Mouse (Mus musculus) hindbrain, postnatal 0 days (tissue): ENCODE measurements around the gene Ina. TPM values are rescaled to one million over a fixed set of nuclear protein-coding genes. Genes with fewer than 3 reads are reported as not detected.

Experiments used
- ATAC-seq: fragments of 200-750 bp; cut with Nextera tagmentation; 2 replicates; pipeline ENCODE4 v1.8.0; 2017; ENCODE audit warnings: mild to moderate bottlenecking, moderate TSS enrichment, moderate library complexity
- DNase-seq: peaks from one replicate; pipeline ENCODE4 v3.0.0-alpha.2; 2015; ENCODE audit warnings: low spot score
- H3K27ac ChIP-seq: fragments of 300-500 bp; sonication (generic); 2 replicates; pipeline ENCODE4 v1.5.1; 2014; ENCODE audit warnings: mild to moderate bottlenecking
- H3K27me3 ChIP-seq: fragments of 300-500 bp; sonication (generic); 2 replicates; pipeline ENCODE4 v1.6.1; 2014; ENCODE audit warnings: low read length, mixed read lengths; ENCODE audit not compliant: insufficient read depth
- H3K36me3 ChIP-seq: fragments of 300-500 bp; sonication (generic); 2 replicates; pipeline ENCODE4 v1.6.1; 2014; ENCODE audit warnings: low read length, mixed read lengths; ENCODE audit not compliant: insufficient read depth
- H3K4me1 ChIP-seq: fragments of 300-500 bp; sonication (generic); 2 replicates; pipeline ENCODE4 v1.6.1; 2014; ENCODE audit warnings: antibody characterized with exemption, low read length, mixed read lengths; ENCODE audit not compliant: insufficient read depth
- H3K4me2 ChIP-seq: fragments of 300-500 bp; sonication (generic); 2 replicates; pipeline ENCODE4 v1.6.1; 2014; ENCODE audit warnings: low read depth, mild to moderate bottlenecking, low read length, moderate library complexity, mixed read lengths
- H3K4me3 ChIP-seq: fragments of 300-500 bp; sonication (generic); 2 replicates; pipeline ENCODE4 v1.5.1; 2014; ENCODE audit warnings: low read length
- H3K9ac ChIP-seq: fragments of 300-500 bp; sonication (generic); replicated peaks from 2 replicates; pipeline ENCODE4 v1.6.1; 2014; ENCODE audit warnings: mild to moderate bottlenecking, low read length, moderate library complexity, mixed read lengths
- H3K9me3 ChIP-seq: fragments of 300-500 bp; sonication (generic); 2 replicates; pipeline ENCODE4 v1.6.1; 2016; ENCODE audit warnings: low read length, mixed read lengths
- CTCF ChIP-seq: IDR thresholded peaks from 2 replicates; pipeline ENCODE4 v1.5.1; 2016; ENCODE audit warnings: antibody characterized with exemption, control low read depth, low read depth
- WGBS: fragments of 180-500 bp; shearing (Covaris S2); extraction: QIAGEN DNeasy Blood & Tissue Kit; methylation state at CpG from one replicate; pipeline ENCODE4 v1.1.7; 2014; 5-methylcytosine and 5-hydroxymethylcytosine counted together
- polyA plus RNA-seq: library from polyadenylated mRNA; unstranded; fragments of >200 nt; fragmentation: Nextera tagmentation; extraction: Ambion mirVana; gene quantifications from 2 replicates; pipeline ENCODE4 v1.2.1, GENCODE M21; 2015
- total RNA-seq: library from RNA; depleted of rRNA; stranded (reverse); fragments of >200 nt; gene quantifications from 2 replicates; pipeline ENCODE4 v1.2.3, GENCODE M21; 2014

Gene Ina
- total and polyA plus RNA-seq, 2 experiments from 2014 or later, result 217 to 315 TPM

DNA sequence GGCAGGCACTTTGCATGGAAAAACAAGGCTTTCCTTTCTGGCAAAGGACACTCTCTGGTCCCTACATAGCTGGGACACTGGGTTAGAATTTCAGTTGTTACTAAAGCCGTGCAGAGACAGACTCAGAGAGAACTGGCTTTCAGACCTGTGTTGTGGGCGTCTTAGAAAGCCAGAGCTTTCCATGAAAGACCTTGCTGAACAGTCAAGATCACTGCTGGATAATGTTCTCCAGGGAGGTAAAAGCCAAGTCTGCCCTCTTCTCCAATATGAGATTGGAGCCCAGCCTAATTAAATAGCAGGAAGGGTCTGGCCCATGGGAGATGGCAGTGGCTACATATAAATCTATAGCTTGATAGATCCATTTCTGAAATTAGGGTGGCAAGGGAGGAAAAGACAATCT lies 3.8 kb downstream of the Ina start:
- DNase-seq (peak; percentile 27), ATAC-seq (no peak)
- Histone ChIP-seq H3K9ac (peak overlapping the region; percentile 52), H3K4me3 (peak overlapping the region; percentile 73), H3K9me3 (no peaks in the 10 kb centered on the region), H3K27me3 (0 out of 2 replicates have a peak, but pooled peaks cover 7% of the 10 kb centered on the region), H3K27ac (peak overlapping the region; percentile 59), H3K4me1 (peaks cover 12% of the 10 kb centered on the region; the same call in 1 of the 2 replicates), H3K4me2 (peak overlapping the region; percentile 67), H3K36me3 (peaks cover 16% of the 10 kb centered on the region; the same call in 1 of the 2 replicates)
- WGBS, result 12% methylated on average over 2 of the region's 2 CpGs
- no peak for TF ChIP-seq CTCF

DNA sequence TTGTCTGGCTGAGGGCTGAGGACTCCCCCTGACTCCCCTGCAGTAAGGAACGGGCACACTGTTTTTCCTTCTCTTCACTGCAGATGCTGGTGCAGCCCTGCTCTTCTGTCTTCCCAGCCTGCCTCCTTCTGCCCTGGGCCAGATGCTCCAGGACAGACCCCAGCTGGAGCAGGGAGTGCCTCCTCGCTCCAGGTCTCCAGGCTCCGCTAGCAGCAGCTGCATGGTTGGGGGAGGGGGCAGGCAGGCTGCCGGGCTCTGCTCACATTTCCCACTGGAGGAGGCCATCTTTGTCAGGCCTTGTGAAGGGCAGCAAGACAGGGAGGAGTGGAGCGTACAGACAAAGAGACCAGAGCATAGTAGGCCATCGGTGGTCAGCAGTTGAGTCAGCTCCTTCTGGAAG lies 4.8 kb downstream of the Ina start:
- Histone ChIP-seq H3K4me3 (peak overlapping the region; percentile 73), H3K36me3 (peaks cover 23% of the 10 kb centered on the region; the same call in 1 of the 2 replicates), H3K27ac (peak overlapping the region; percentile 59), H3K4me1 (peaks cover 12% of the 10 kb centered on the region; the same call in 1 of the 2 replicates), H3K9ac (peak overlapping the region; percentile 52), H3K27me3 (0 out of 2 replicates have a peak, but pooled peaks cover 7% of the 10 kb centered on the region), H3K4me2 (peak overlapping the region; percentile 67), H3K9me3 (no peaks in the 10 kb centered on the region)
- peak; percentile 70 for DNase-seq
- peak; percentile 28; the same call in 1 of the 2 replicates for ATAC-seq
- no peak for TF ChIP-seq CTCF
- 8% methylated on average over 6 of the region's 6 CpGs for WGBS

DNA sequence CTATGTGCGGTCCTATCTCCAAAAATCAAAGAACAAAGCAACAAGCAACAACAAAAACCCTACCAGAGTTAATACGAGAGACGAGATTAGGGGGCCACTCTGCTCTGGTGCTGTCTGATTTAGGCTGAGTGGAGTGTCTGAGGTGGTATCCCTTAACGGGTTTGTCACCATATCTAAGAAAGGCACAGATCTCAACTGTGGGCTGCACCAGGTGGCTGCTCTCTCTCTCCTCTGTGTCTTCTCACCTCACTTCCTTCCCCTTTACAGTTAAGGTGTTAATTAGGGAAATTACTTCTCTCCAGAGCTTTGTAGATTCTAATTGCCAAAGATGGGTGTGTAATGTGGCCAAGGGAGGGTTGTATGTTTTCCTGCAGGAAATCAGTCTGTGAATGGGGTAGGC lies 8.2 kb downstream of the Ina start:
- no peak overlapping the region for H3K9ac ChIP-seq
- WGBS, result 89% methylated on average over 4 of the region's 4 CpGs
- H3K4me3 ChIP-seq, result no peak overlapping the region
- H3K27ac ChIP-seq, result no peak overlapping the region
- peaks cover 11% of the 10 kb centered on the region; the same call in 1 of the 2 replicates for H3K4me1 ChIP-seq
- H3K4me2 ChIP-seq, result no peak overlapping the region
- no peak for ATAC-seq
- TF ChIP-seq CTCF, result no peak
- no peaks in the 10 kb centered on the region for H3K9me3 ChIP-seq
- no peak for DNase-seq
- no peaks in the 10 kb centered on the region for H3K27me3 ChIP-seq
- peaks cover 28% of the 10 kb centered on the region; the same call in 1 of the 2 replicates for H3K36me3 ChIP-seq

DNA sequence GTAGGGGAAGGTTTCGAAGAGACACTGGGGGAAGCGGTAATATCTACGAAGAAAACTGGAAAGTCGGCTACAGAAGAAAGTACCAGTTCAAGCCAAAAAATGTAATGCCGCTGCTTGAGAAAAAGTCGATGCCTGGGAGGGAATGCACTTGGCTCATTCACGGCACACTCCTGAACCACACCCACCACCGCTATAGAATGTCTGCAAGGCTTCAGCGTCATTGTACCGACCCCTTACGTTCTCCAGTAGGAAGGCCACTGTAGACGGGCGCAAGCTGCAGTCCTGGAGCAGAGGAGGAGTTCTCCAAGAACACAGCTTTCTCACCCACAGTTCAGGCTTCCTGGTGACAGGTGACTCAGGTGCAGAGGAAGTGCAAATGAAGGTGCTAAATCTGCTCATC lies 9.0 kb downstream of the Ina start:
- TF ChIP-seq CTCF, result no peak
- Histone ChIP-seq H3K9ac (no peak overlapping the region), H3K27me3 (no peaks in the 10 kb centered on the region), H3K4me1 (peaks cover 8% of the 10 kb centered on the region; the same call in 1 of the 2 replicates), H3K4me3 (no peak overlapping the region), H3K27ac (no peak overlapping the region), H3K36me3 (peaks cover 28% of the 10 kb centered on the region; the same call in 1 of the 2 replicates), H3K4me2 (no peak overlapping the region), H3K9me3 (no peaks in the 10 kb centered on the region)
- 88% methylated on average over 13 of the region's 13 CpGs for WGBS
- no peak for DNase-seq
- no peak for ATAC-seq

DNA sequence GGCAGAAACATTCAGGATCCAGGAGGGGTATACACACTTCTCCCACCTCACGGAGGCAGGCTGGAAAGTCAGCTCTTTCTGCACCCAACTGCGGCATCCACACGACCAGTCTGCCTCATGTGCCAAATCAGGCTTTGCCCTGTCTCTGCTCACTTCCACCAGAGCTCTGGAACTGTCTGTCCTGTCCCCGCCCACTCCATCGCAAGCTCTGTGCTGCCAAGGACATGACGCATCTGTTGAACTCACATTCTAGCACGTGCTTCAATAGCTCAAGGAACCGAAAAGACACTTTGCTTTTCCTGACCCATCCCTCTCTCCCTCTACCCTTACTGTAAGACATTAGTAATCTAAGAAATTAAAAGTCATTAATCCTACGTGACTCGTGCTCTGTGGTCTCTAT lies 10.5 kb downstream of the Ina start:
- DNase-seq, result no peak
- peaks cover 28% of the 10 kb centered on the region; the same call in 1 of the 2 replicates for H3K36me3 ChIP-seq
- ATAC-seq, result no peak

DNA sequence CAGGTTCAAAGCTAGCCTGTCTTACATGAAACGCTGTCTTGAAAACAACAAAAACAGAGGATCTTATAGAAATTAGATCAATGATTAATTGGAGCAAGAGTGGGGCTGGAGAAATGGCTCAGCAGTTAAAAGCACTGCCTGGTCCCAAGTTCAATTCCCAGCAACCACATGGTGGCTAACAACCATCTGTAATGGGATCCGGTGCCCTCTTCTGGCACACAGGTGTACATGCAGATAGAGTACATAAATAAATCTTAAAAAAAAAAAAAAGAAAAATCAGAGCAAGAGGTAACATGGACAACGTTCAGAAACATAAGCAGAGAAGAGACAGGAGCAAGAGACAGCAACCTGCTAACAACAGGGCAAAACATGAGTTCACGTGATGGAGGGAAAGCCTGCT lies 12.0 kb downstream of the Ina start:
- 89% methylated on average over 4 of the region's 4 CpGs for WGBS
- Histone ChIP-seq H3K4me3 (no peak overlapping the region), H3K4me2 (no peak overlapping the region), H3K4me1 (no peaks in the 10 kb centered on the region), H3K27me3 (no peaks in the 10 kb centered on the region), H3K27ac (no peak overlapping the region), H3K36me3 (peaks cover 28% of the 10 kb centered on the region; the same call in 1 of the 2 replicates), H3K9me3 (no peaks in the 10 kb centered on the region), H3K9ac (no peak overlapping the region)
- TF ChIP-seq CTCF, result peak; percentile 20; the same call in 1 of the 2 replicates
- no peak for ATAC-seq
- no peak for DNase-seq

More for the DNA sequence above, 10.5 kb downstream of the Ina start:
- H3K9ac ChIP-seq, result no peak overlapping the region
- H3K9me3 ChIP-seq, result no peaks in the 10 kb centered on the region
- H3K4me3 ChIP-seq, result no peak overlapping the region
- H3K27me3 ChIP-seq, result no peaks in the 10 kb centered on the region
- no peak overlapping the region for H3K4me2 ChIP-seq
- H3K27ac ChIP-seq, result no peak overlapping the region
- no peak for TF ChIP-seq CTCF
- 80% methylated on average over 10 of the region's 10 CpGs for WGBS
- H3K4me1 ChIP-seq, result no peaks in the 10 kb centered on the region

DNA sequence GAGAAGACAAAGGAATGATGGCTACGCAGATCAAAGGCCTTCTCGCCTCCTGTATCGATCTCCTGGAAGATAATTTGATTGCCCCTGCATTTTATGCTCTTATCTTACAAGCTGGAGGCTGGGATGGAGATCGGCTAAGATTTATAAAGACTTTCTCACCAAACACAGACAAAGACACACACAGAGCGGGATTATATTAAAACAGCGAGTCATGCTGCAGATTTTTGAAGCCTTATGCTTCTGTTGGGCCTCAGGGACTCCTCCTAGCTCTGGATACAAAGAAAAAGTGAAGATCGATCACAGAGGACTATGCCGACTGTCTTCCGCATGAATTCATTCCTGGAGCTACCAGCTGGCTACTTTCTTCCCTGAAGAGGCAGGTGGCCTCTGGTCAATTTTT lies 15.3 kb downstream of the Ina start:
- no peak overlapping the region for H3K4me2 ChIP-seq
- 43% methylated on average over 9 of the region's 9 CpGs for WGBS
- DNase-seq, result peak; percentile 19

More for the DNA sequence above, 15.3 kb downstream of the Ina start:
- H3K36me3 ChIP-seq, result peaks cover 13% of the 10 kb centered on the region
- peak overlapping the region; percentile 67 for H3K27ac ChIP-seq
- H3K4me1 ChIP-seq, result no peaks in the 10 kb centered on the region
- no peak overlapping the region for H3K4me3 ChIP-seq
- no peaks in the 10 kb centered on the region for H3K9me3 ChIP-seq
- TF ChIP-seq CTCF, result no peak
- no peak overlapping the region; the same call in 1 of the 2 replicates for H3K9ac ChIP-seq
- ATAC-seq, result 0 out of 2 replicates have a peak, but pooled peaks have one; percentile 27
- H3K27me3 ChIP-seq, result no peaks in the 10 kb centered on the region
